Mouse (Mus musculus) brain, adult 2 months (tissue): ENCODE results near the gene Tff3.
A peak's percentile ranks its signal among the peaks of the same experiment; 100 is the strongest.

Experiments
- DNase-seq: peaks from one replicate; pipeline ENCODE4 v3.0.0; 2011; ENCODE audit warnings: low read depth, low spot score

The Tff3 gene

DNA sequence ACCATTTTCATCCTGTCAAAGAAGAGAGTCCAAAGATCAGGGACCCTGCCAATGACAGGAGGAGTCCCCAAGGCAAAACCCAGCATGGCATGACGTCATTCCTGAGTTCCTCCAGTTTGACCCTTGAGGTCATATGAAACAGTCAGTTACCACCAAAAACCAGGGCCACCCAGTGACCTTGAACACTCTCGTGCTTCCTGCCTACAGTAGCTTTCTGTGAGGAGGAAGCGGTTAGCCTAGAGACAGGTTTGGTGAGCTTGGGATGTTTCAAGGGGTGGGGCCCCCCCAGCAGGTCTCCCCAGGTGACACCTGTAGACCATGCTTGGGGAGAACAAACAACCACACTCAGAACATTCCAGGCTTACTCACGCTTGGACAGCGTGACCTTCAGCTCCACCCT is 51.9 kb downstream of the Tff3 start:
- DNase-seq: no peak

DNA sequence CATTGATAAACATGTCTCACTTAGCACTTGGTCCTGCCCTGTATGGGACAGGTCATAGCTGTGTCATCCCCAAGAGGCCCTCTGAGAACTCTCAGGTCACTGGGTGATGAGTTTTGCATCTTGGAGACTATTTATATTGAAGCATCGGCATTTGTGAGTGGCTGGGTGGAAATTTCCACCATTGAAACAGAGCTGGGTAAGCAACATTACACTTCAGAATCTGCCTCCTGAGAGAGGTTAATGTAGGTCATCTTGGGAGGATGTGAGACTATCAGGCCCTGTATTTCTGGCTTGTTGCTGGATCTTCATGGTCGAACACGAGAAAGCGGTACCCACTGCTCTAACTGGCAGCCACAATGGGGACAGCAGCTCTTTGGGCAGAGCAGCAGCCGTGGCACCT is 54.0 kb downstream of the Tff3 start:
- peak; percentile 38 for DNase-seq
